Mouse (Mus musculus) neural tube, embryonic 14.5 days (tissue): ENCODE measurements around the gene Cox6b1. TPM values are rescaled to one million over a fixed set of nuclear protein-coding genes. Genes with fewer than 3 reads are reported as not detected.
A peak's percentile ranks its signal among the peaks of the same experiment; 100 is the strongest.

Source experiments
- ATAC-seq: fragments of 200-750 bp; cut with Nextera tagmentation; 2 replicates; pipeline ENCODE4 v1.8.0; 2017; ENCODE audit warnings: low read depth, mild to moderate bottlenecking, moderate TSS enrichment, moderate library complexity
- H3K27ac ChIP-seq: fragments of 300-500 bp; sonication (generic); 2 replicates; pipeline ENCODE4 v1.5.1; 2014; ENCODE audit warnings: low read depth, mild to moderate bottlenecking, control low read depth, low read length, moderate library complexity, mixed read lengths
- H3K27me3 ChIP-seq: fragments of 300-500 bp; sonication (generic); 2 replicates; pipeline ENCODE4 v1.6.1; 2014; ENCODE audit warnings: low read length; ENCODE audit not compliant: control insufficient read depth, insufficient read depth
- H3K36me3 ChIP-seq: fragments of 300-500 bp; sonication (generic); 2 replicates; pipeline ENCODE4 v1.6.1; 2014; ENCODE audit warnings: low read length, mixed read lengths; ENCODE audit not compliant: control insufficient read depth, insufficient read depth
- H3K4me1 ChIP-seq: fragments of 300-500 bp; sonication (generic); 2 replicates; pipeline ENCODE4 v1.6.1; 2014; ENCODE audit warnings: low read length; ENCODE audit not compliant: control insufficient read depth, insufficient read depth
- H3K4me2 ChIP-seq: fragments of 300-500 bp; sonication (generic); 2 replicates; pipeline ENCODE4 v1.6.1; 2014; ENCODE audit warnings: mild to moderate bottlenecking, low read depth, low read length, control low read depth
- H3K4me3 ChIP-seq: fragments of 300-500 bp; sonication (generic); 2 replicates; pipeline ENCODE4 v1.5.1; 2014; ENCODE audit warnings: low read depth, low read length, control low read depth, mixed read lengths
- H3K9ac ChIP-seq: fragments of 300-500 bp; sonication (generic); replicated peaks from 2 replicates; pipeline ENCODE4 v1.6.1; 2014; ENCODE audit warnings: low read depth, mild to moderate bottlenecking, control low read depth, low read length, mixed read lengths
- H3K9me3 ChIP-seq: fragments of 300-500 bp; sonication (generic); 2 replicates; pipeline ENCODE4 v1.6.1; 2016; ENCODE audit warnings: low read length; ENCODE audit not compliant: control insufficient read depth
- WGBS: fragments of 180-500 bp; shearing (Covaris S2); extraction: QIAGEN DNeasy Blood & Tissue Kit; methylation state at CpG from one replicate; pipeline ENCODE4 v1.1.7; 2014; 5-methylcytosine and 5-hydroxymethylcytosine counted together
- polyA plus RNA-seq: library from polyadenylated mRNA; unstranded; fragments of >200 nt; fragmentation: Nextera tagmentation; extraction: Ambion mirVana; gene quantifications from 2 replicates; pipeline ENCODE4 v1.2.1, GENCODE M21; 2014

Cox6b1 gene
- polyA plus RNA-seq, 1 experiment from 2014 or later = 1,342 TPM

GRCm38 (mm10) chr7:30599933-30600353, 26.0 kb downstream of the Cox6b1 start:
- H3K27ac ChIP-seq = peak overlapping the region; percentile 44; the same call in 1 of the 2 replicates
- peak overlapping the region; percentile 37; the same call in 1 of the 2 replicates for H3K4me2 ChIP-seq
- H3K36me3 ChIP-seq = no peaks in the 10 kb centered on the region
- H3K9ac ChIP-seq = 0 out of 2 replicates have a peak overlapping the region, but pooled peaks have one; percentile 28
- peak; percentile 99 for ATAC-seq
- H3K4me3 ChIP-seq = no peak overlapping the region
- no peaks in the 10 kb centered on the region for H3K9me3 ChIP-seq
- no peaks in the 10 kb centered on the region for H3K27me3 ChIP-seq
- H3K4me1 ChIP-seq = 0 out of 2 replicates have a peak, but pooled peaks cover 3% of the 10 kb centered on the region
- 3% methylated on average over 16 of the region's 16 CpGs for WGBS

- Histone ChIP-seq H3K27ac (no peak within 1 kb of the TSS), H3K9ac (0 out of 2 replicates have a peak within 1 kb of the TSS, but pooled peaks have one; percentile 28)
- 94% methylated on average over 12 of the region's 12 CpGs for WGBS
Observed at GRCm38 (mm10) chr7:30598786-30599185, 27.2 kb downstream of the Cox6b1 start, which contains the start of gene Zbtb32. Gene Zbtb32 (minus strand): TSS chr7:30598909.

GRCm38 (mm10) chr7:30596811-30597210, 29.1 kb downstream of the Cox6b1 start:
- H3K27me3 ChIP-seq = no peaks in the 10 kb centered on the region
- WGBS = 86% methylated on average over 5 of the region's 5 CpGs
- H3K9ac ChIP-seq = no peak overlapping the region
- no peak overlapping the region for H3K4me2 ChIP-seq
- no peaks in the 10 kb centered on the region for H3K9me3 ChIP-seq
- 0 out of 2 replicates have a peak, but pooled peaks cover 3% of the 10 kb centered on the region for H3K4me1 ChIP-seq
- H3K36me3 ChIP-seq = no peaks in the 10 kb centered on the region
- no peak for ATAC-seq
- no peak overlapping the region for H3K4me3 ChIP-seq
- no peak overlapping the region for H3K27ac ChIP-seq

More at GRCm38 (mm10) chr7:30598786-30599185, 27.2 kb downstream of the Cox6b1 start, which contains the start of gene Zbtb32:
- no peak for ATAC-seq
- 0 out of 2 replicates have a peak, but pooled peaks cover 3% of the 10 kb centered on the region for H3K4me1 ChIP-seq
- H3K36me3 ChIP-seq = no peaks in the 10 kb centered on the region
- H3K9me3 ChIP-seq = no peaks in the 10 kb centered on the region
- peak within 1 kb of the TSS; percentile 37; the same call in 1 of the 2 replicates for H3K4me2 ChIP-seq
- H3K4me3 ChIP-seq = no peak within 1 kb of the TSS
- H3K27me3 ChIP-seq = no peaks in the 10 kb centered on the region

DNA sequence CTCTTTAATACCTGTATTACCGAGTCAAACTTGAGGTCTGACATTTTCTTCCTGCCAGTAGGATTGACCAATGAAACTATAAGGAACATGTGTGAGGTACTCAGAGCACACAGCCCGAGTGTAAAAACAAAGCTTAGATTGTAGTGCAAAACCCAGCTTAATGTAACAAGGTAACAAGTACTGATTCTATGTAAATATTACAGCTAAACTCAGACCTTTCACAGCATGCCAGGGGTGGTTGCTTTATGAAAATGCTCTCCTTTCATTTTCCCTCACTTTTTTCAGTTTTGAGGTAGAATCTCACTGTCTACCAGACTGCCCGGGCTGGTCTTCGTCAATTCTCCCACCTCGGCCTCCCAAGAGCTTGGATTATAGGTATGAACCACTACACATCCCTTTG, 29.9 kb downstream of the Cox6b1 start:
- Histone ChIP-seq H3K36me3 (no peaks in the 10 kb centered on the region), H3K4me3 (no peak overlapping the region), H3K27ac (no peak overlapping the region), H3K9ac (no peak overlapping the region), H3K9me3 (no peaks in the 10 kb centered on the region), H3K4me2 (no peak overlapping the region), H3K27me3 (no peaks in the 10 kb centered on the region), H3K4me1 (0 out of 2 replicates have a peak, but pooled peaks cover 3% of the 10 kb centered on the region)
- 92% methylated on average over 5 of the region's 5 CpGs for WGBS
- no peak for ATAC-seq

GRCm38 (mm10) chr7:30594510-30595024, 31.4 kb downstream of the Cox6b1 start:
- ATAC-seq = no peak
- H3K4me1 ChIP-seq = no peaks in the 10 kb centered on the region
- 67% methylated on average over 4 of the region's 4 CpGs for WGBS
- no peaks in the 10 kb centered on the region for H3K36me3 ChIP-seq
- no peak overlapping the region for H3K9ac ChIP-seq
- H3K27me3 ChIP-seq = no peaks in the 10 kb centered on the region
- H3K9me3 ChIP-seq = no peaks in the 10 kb centered on the region
- no peak overlapping the region for H3K27ac ChIP-seq
- no peak overlapping the region for H3K4me2 ChIP-seq
- no peak overlapping the region for H3K4me3 ChIP-seq

- Histone ChIP-seq H3K4me3 (no peak overlapping the region), H3K36me3 (no peaks in the 10 kb centered on the region), H3K4me2 (no peak overlapping the region), H3K9ac (no peak overlapping the region), H3K27me3 (no peaks in the 10 kb centered on the region), H3K9me3 (no peaks in the 10 kb centered on the region), H3K27ac (no peak overlapping the region), H3K4me1 (no peaks in the 10 kb centered on the region)
- no peak for ATAC-seq
- WGBS = 71% methylated on average over 10 of the region's 10 CpGs
Observed at GRCm38 (mm10) chr7:30593579-30594509, 32.1 kb downstream of the Cox6b1 start.

DNA sequence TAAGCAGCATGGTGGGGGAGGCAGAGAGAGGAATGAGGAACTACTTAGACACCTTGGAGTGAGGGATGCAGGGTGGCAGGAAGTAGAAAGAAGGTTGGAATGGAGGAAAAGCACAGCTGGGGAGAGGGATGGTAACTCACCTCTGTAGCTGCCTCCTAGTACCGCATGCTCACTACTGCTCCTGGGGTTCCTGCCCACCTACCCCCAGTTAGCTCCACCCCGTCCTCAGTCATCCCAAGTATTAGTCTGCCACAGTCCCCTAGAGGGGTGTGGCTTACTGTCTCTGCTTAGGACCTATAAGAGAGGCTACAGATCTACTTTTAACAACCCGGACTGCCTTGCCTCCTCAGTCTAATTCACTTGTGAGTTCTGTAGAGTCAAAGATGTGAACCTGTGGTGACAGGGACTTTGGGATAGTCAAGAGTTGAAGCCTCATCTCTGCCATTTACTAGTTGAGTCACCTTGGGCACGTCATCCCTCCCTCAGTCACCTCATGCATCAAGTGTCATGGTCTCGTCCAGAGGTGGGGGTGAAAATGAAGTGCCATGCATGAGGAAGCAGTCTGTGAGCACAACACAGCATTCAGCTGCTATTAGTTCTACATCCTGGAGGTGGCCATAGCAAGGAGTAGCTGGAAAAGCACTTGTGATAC, 33.1 kb downstream of the Cox6b1 start:
- H3K4me3 ChIP-seq = no peak overlapping the region
- H3K36me3 ChIP-seq = no peaks in the 10 kb centered on the region
- no peak for ATAC-seq
- peaks cover 3% of the 10 kb centered on the region; the same call in 1 of the 2 replicates for H3K27me3 ChIP-seq
- H3K27ac ChIP-seq = no peak overlapping the region
- H3K9ac ChIP-seq = no peak overlapping the region
- no peaks in the 10 kb centered on the region for H3K4me1 ChIP-seq
- WGBS = 58% methylated on average over 5 of the region's 5 CpGs
- H3K4me2 ChIP-seq = no peak overlapping the region
- H3K9me3 ChIP-seq = no peaks in the 10 kb centered on the region

DNA sequence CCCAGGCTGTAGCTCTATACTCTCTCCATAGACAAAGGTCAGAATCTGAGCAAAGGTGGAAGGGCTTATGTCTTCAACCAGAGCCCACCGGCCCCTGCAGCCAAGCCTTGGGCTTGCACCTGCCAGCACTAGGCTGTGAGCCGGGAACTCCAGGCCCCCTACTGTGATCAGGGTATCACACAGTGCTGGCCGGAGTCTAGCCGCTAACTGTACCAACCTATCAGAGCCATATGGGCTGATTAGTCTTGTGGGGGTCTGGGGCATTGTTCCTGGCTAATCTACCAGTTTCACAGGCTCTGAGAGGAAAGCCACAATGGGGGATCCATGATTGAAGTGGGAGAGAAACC, 34.4 kb downstream of the Cox6b1 start:
- no peak for ATAC-seq
- H3K4me3 ChIP-seq = no peak overlapping the region
- H3K27me3 ChIP-seq = peaks cover 3% of the 10 kb centered on the region; the same call in 1 of the 2 replicates
- H3K9me3 ChIP-seq = no peaks in the 10 kb centered on the region
- no peak overlapping the region for H3K9ac ChIP-seq
- H3K4me1 ChIP-seq = peaks cover 11% of the 10 kb centered on the region
- H3K27ac ChIP-seq = no peak overlapping the region
- H3K4me2 ChIP-seq = no peak overlapping the region
- WGBS = 35% methylated on average over 4 of the region's 4 CpGs
- H3K36me3 ChIP-seq = 0 out of 2 replicates have a peak, but pooled peaks cover 2% of the 10 kb centered on the region
